21 mouse cellular contexts compared by ENCODE assay signal in genomic region chr6:115755536-115755935, GRCm38 (mm10). TPM values are rescaled to one million over a fixed set of nuclear protein-coding genes. Genes with fewer than 3 reads are reported as not detected.
DNase-seq lines count a peak whose midpoint lies in the region; ATAC-seq and TF ChIP-seq lines count a peak whose summit lies in the region.
"Had no signal": no experiment of that assay in that cellular context is flagged by ENCODE, and none has a peak within 500 bp of the region (broad histone marks: within the 10 kb centered on the region; RNA-seq: fewer than 3 reads in every experiment).

No protein-coding gene starts in this region.

- H3K27me3 ChIP-seq in stomach, embryonic 15.5 days (replicated peaks), result no peaks in the 10 kb centered on the region
- H3K27me3 ChIP-seq in stomach, postnatal 0 days (ENCODE audit: control insufficient read depth, insufficient read depth, low read length), result no peaks in the 10 kb centered on the region
- H3K27me3 ChIP-seq in erythroblast, embryonic 14.5 days (ENCODE audit: control insufficient read depth), result no peaks in the 10 kb centered on the region
- no peaks in the 10 kb centered on the region for H3K27me3 ChIP-seq in liver, embryonic 15.5 days
- H3K27me3 ChIP-seq in forebrain, embryonic 14.5 days (replicated peaks; ENCODE audit: control insufficient read depth, insufficient read depth, low read length), result no peaks in the 10 kb centered on the region
- H3K27me3 ChIP-seq: embryonic facial prominence, embryonic 15.5 days; forebrain, embryonic 12.5 days; kidney, embryonic 15.5 days had no signal

- no peak for DNase-seq in stomach, postnatal 0 days (ENCODE audit: low spot score)
- no peak for DNase-seq in lung, adult 2 months
- DNase-seq in forebrain, embryonic 14.5 days (ENCODE audit: low spot score), result no peak
- no peak for DNase-seq in ovary, postnatal 36 days (ENCODE audit: low spot score)
- DNase-seq: adrenal gland, postnatal 36 days; cerebellum, adult 18-20 months; cerebellum, postnatal 25 days; gastrocnemius, postnatal 14 days; lung, adult 18-20 months; retina, postnatal 1 day had no signal

- no peak for TF ChIP-seq CTCF in stomach, postnatal 0 days (IDR thresholded peaks at IDR 0.05; ENCODE audit: low read depth)
- no peak for TF ChIP-seq CTCF in lung, adult 2 months (IDR thresholded peaks at IDR 0.05; ENCODE audit: insufficient read depth, low read length)

- 72% methylated on average over 7 of the region's 7 CpGs for WGBS in stomach, embryonic 15.5 days
- WGBS in stomach, postnatal 0 days, result 78% methylated on average over 7 of the region's 7 CpGs
- 15% methylated on average over 7 of the region's 7 CpGs for WGBS in liver, embryonic 15.5 days (ENCODE audit: insufficient replicate concordance)
- WGBS in lung, adult 2 months, result 78% methylated on average over 7 of the region's 7 CpGs
- 85% methylated on average over 7 of the region's 7 CpGs for WGBS in forebrain, embryonic 14.5 days

- TF ChIP-seq POLR2A in lung, adult 2 months (IDR thresholded peaks at IDR 0.05; ENCODE audit: borderline replicate concordance, extremely low read depth, low read depth, low read length), result no peak

- peak; percentile 59; the same call in 1 of the 2 replicates for ATAC-seq in stomach, embryonic 15.5 days (ENCODE audit: insufficient read depth, low FRiP score, low read depth)
- ATAC-seq in stomach, postnatal 0 days (ENCODE audit: low FRiP score, low TSS enrichment), result no peak
- peak; percentile 75 for ATAC-seq in liver, embryonic 15.5 days (ENCODE audit: insufficient read depth)
- ATAC-seq in forebrain, embryonic 14.5 days, result no peak
- ATAC-seq: intestine, embryonic 16.5 days had no signal

- no peak overlapping the region for H3K27ac ChIP-seq in stomach, embryonic 15.5 days
- H3K27ac ChIP-seq in stomach, postnatal 0 days (replicated peaks), result no peak overlapping the region
- H3K27ac ChIP-seq in liver, embryonic 15.5 days (replicated peaks), result peak overlapping the region; percentile 74
- H3K27ac ChIP-seq in forebrain, embryonic 14.5 days (ENCODE audit: low read depth, low read length), result no peak overlapping the region
- H3K27ac ChIP-seq: embryonic facial prominence, embryonic 15.5 days; forebrain, embryonic 12.5 days; hindbrain, embryonic 14.5 days; kidney, embryonic 15.5 days; limb, embryonic 10.5 days had no signal

- no peak overlapping the region for H3K4me3 ChIP-seq in stomach, embryonic 15.5 days (replicated peaks)
- H3K4me3 ChIP-seq in stomach, postnatal 0 days (ENCODE audit: low read depth, low read length), result no peak overlapping the region
- peak overlapping the region; percentile 27 for H3K4me3 ChIP-seq in erythroblast, embryonic 14.5 days (replicated peaks)
- H3K4me3 ChIP-seq in liver, embryonic 15.5 days (replicated peaks), result no peak overlapping the region
- H3K4me3 ChIP-seq in lung, adult 2 months (replicated peaks; ENCODE audit: extremely low read depth, low read depth, low read length), result no peak overlapping the region
- no peak overlapping the region for H3K4me3 ChIP-seq in forebrain, embryonic 14.5 days (ENCODE audit: low read depth, low read length)
- H3K4me3 ChIP-seq: embryonic facial prominence, embryonic 15.5 days; forebrain, embryonic 12.5 days; kidney, embryonic 15.5 days; limb, embryonic 10.5 days had no signal

- no peaks in the 10 kb centered on the region for H3K36me3 ChIP-seq in stomach, embryonic 15.5 days
- H3K36me3 ChIP-seq in stomach, postnatal 0 days (ENCODE audit: control insufficient read depth, insufficient read depth, low read length), result no peaks in the 10 kb centered on the region
- H3K36me3 ChIP-seq in erythroblast, embryonic 14.5 days (ENCODE audit: control insufficient read depth), result peaks cover 5% of the 10 kb centered on the region
- H3K36me3 ChIP-seq in liver, embryonic 15.5 days (replicated peaks), result no peaks in the 10 kb centered on the region
- no peaks in the 10 kb centered on the region for H3K36me3 ChIP-seq in forebrain, embryonic 14.5 days (ENCODE audit: control insufficient read depth, insufficient read depth, low read length)
- H3K36me3 ChIP-seq: embryonic facial prominence, embryonic 15.5 days; forebrain, embryonic 12.5 days; kidney, embryonic 15.5 days; limb, embryonic 10.5 days had no signal

- no peak overlapping the region for H3K4me2 ChIP-seq in stomach, embryonic 15.5 days
- no peak overlapping the region for H3K4me2 ChIP-seq in stomach, postnatal 0 days (replicated peaks; ENCODE audit: low read depth)
- peak overlapping the region; percentile 61 for H3K4me2 ChIP-seq in liver, embryonic 15.5 days
- H3K4me2 ChIP-seq in forebrain, embryonic 14.5 days (ENCODE audit: low read length), result no peak overlapping the region
- H3K4me2 ChIP-seq: embryonic facial prominence, embryonic 15.5 days; forebrain, embryonic 12.5 days; hindbrain, embryonic 14.5 days; kidney, embryonic 15.5 days; midbrain, embryonic 11.5 days had no signal

- peaks cover 9% of the 10 kb centered on the region; the same call in 1 of the 2 replicates for H3K4me1 ChIP-seq in stomach, embryonic 15.5 days
- H3K4me1 ChIP-seq in stomach, postnatal 0 days (replicated peaks; ENCODE audit: control insufficient read depth, insufficient read depth), result no peaks in the 10 kb centered on the region
- H3K4me1 ChIP-seq in erythroblast, embryonic 14.5 days (ENCODE audit: control insufficient read depth), result peaks cover 57% of the 10 kb centered on the region
- peaks cover 63% of the 10 kb centered on the region for H3K4me1 ChIP-seq in liver, embryonic 15.5 days (replicated peaks)
- H3K4me1 ChIP-seq in lung, adult 2 months (ENCODE audit: control insufficient read depth, insufficient read depth, low read length), result peaks cover 4% of the 10 kb centered on the region; the same call in 1 of the 2 replicates
- H3K4me1 ChIP-seq in forebrain, embryonic 14.5 days (ENCODE audit: control insufficient read depth, insufficient read depth, low read length), result no peaks in the 10 kb centered on the region
- H3K4me1 ChIP-seq: embryonic facial prominence, embryonic 15.5 days; forebrain, embryonic 12.5 days had no signal

- H3K9me3 ChIP-seq in stomach, embryonic 15.5 days, result no peaks in the 10 kb centered on the region
- H3K9me3 ChIP-seq in stomach, postnatal 0 days (ENCODE audit: control insufficient read depth, low read length), result no peaks in the 10 kb centered on the region
- no peaks in the 10 kb centered on the region for H3K9me3 ChIP-seq in erythroblast, embryonic 14.5 days (ENCODE audit: control insufficient read depth, low read length)
- H3K9me3 ChIP-seq in liver, embryonic 15.5 days (replicated peaks), result no peaks in the 10 kb centered on the region
- H3K9me3 ChIP-seq in forebrain, embryonic 14.5 days (replicated peaks; ENCODE audit: control insufficient read depth, low read length), result no peaks in the 10 kb centered on the region
- H3K9me3 ChIP-seq: embryonic facial prominence, embryonic 15.5 days; forebrain, embryonic 12.5 days; kidney, embryonic 15.5 days; limb, embryonic 10.5 days had no signal

- H3K9ac ChIP-seq in stomach, embryonic 15.5 days, result no peak overlapping the region
- no peak overlapping the region for H3K9ac ChIP-seq in stomach, postnatal 0 days (ENCODE audit: low read length)
- peak overlapping the region; percentile 30; the same call in 1 of the 2 replicates for H3K9ac ChIP-seq in liver, embryonic 15.5 days
- H3K9ac ChIP-seq in forebrain, embryonic 14.5 days (ENCODE audit: low read length), result no peak overlapping the region
- H3K9ac ChIP-seq: embryonic facial prominence, embryonic 15.5 days; forebrain, embryonic 12.5 days; hindbrain, embryonic 14.5 days; kidney, embryonic 15.5 days had no signal

- no peak for TF ChIP-seq EP300 in stomach, postnatal 0 days (optimal IDR thresholded peaks at IDR 0.05)

RNA-seq across cellular contexts. Expression of gene Tmem40, which starts 6.7 kb away (rescaled TPM):
- 8.2 and 14.9 TPM in 2 replicates for polyA plus RNA-seq in stomach, embryonic 15.5 days (2015; fragmentation: Nextera tagmentation; extraction: Ambion mirVana)
- polyA plus RNA-seq in stomach, postnatal 0 days (2015; fragmentation: Nextera tagmentation; extraction: Ambion mirVana), result 90.6 and 100.0 TPM in 2 replicates
- 3.7 and 5.2 TPM in 2 replicates for polyA plus RNA-seq in erythroblast, embryonic 14.5 days (2012)
- 24.7 and 29.2 TPM in 2 replicates for polyA plus RNA-seq in liver, embryonic 15.5 days (2015; fragmentation: Nextera tagmentation; extraction: Ambion mirVana)
- polyA plus RNA-seq in lung, adult 2 months (2012; rRNA removed), result 2.2 and 21.5 TPM in 2 replicates
- polyA plus RNA-seq in forebrain, embryonic 14.5 days (2014; fragmentation: Nextera tagmentation; extraction: Ambion mirVana), result 0.56 and 0.90 TPM in 2 replicates
- polyA plus RNA-seq: small intestine, adult 2 months had no signal

RNA-seq across cellular contexts. Expression of gene Cand2, which starts 18.8 kb away (rescaled TPM):
- polyA plus RNA-seq in stomach, embryonic 15.5 days (2015; fragmentation: Nextera tagmentation; extraction: Ambion mirVana), result 19.9 and 22.6 TPM in 2 replicates
- polyA plus RNA-seq in stomach, postnatal 0 days (2015; fragmentation: Nextera tagmentation; extraction: Ambion mirVana), result 3.2 and 3.5 TPM in 2 replicates
- 0.03 TPM in 2 replicates for polyA plus RNA-seq in erythroblast, embryonic 14.5 days (2012)
- polyA plus RNA-seq in liver, embryonic 15.5 days (2015; fragmentation: Nextera tagmentation; extraction: Ambion mirVana), result 2.9 and 3.0 TPM in 2 replicates
- polyA plus RNA-seq in lung, adult 2 months (2012; rRNA removed), result 5.3 and 8.4 TPM in 2 replicates
- 14.4 and 17.1 TPM in 2 replicates for polyA plus RNA-seq in forebrain, embryonic 14.5 days (2014; fragmentation: Nextera tagmentation; extraction: Ambion mirVana)

RNA-seq across cellular contexts. Expression of gene Rpl32, which starts 53.0 kb away (rescaled TPM):
- 2,176 and 2,210 TPM in 2 replicates for polyA plus RNA-seq in stomach, embryonic 15.5 days (2015; fragmentation: Nextera tagmentation; extraction: Ambion mirVana)
- polyA plus RNA-seq in stomach, postnatal 0 days (2015; fragmentation: Nextera tagmentation; extraction: Ambion mirVana), result 2,380 and 2,431 TPM in 2 replicates
- polyA plus RNA-seq in erythroblast, embryonic 14.5 days (2012), result 89.1 and 98.3 TPM in 2 replicates
- 836 and 1,114 TPM in 2 replicates for polyA plus RNA-seq in liver, embryonic 15.5 days (2015; fragmentation: Nextera tagmentation; extraction: Ambion mirVana)
- polyA plus RNA-seq in lung, adult 2 months (2012; rRNA removed), result 276 and 321 TPM in 2 replicates
- polyA plus RNA-seq in forebrain, embryonic 14.5 days (2014; fragmentation: Nextera tagmentation; extraction: Ambion mirVana), result 1,359 and 1,743 TPM in 2 replicates

Comparison
In these comparisons a context has a peak if more than half of its experiments do, and no peak if none do; other contexts are left out.
1. ATAC-seq: peak in stomach, embryonic 15.5 days (single experiment) and liver, embryonic 15.5 days (single experiment); none in stomach, postnatal 0 days (single experiment) and forebrain, embryonic 14.5 days (single experiment).